ENCODE assay signal across 8 mouse cellular contexts in genomic region chr3:84814157-84814761, GRCm38 (mm10). TPM values are rescaled to one million over a fixed set of nuclear protein-coding genes. Genes with fewer than 3 reads are reported as not detected.
DNase-seq lines count a peak whose midpoint lies in the region; ATAC-seq lines count a peak whose summit lies in the region.

No protein-coding gene starts in this region.

- peak; percentile 100 for DNase-seq in R1 (ENCODE audit: low read depth, low spot score)
- peak; percentile 100 for DNase-seq in cerebellum, postnatal 25 days
- peak; percentile 96 to 99 for DNase-seq in frontal cortex, postnatal 25 days (ENCODE audit: low spot score in 2 of 2)
- peak; percentile 100 for DNase-seq in hindbrain, embryonic 14.5 days (ENCODE audit: low spot score)
- peak; percentile 100 for DNase-seq in layer of hippocampus, postnatal 36 days
- DNase-seq in lung, postnatal 36 days = peak; percentile 99
- peak; percentile 100 for DNase-seq in retina, postnatal 1 day
- peak; percentile 99 to 100 for DNase-seq in urinary bladder, adult 18-20 months (ENCODE audit: low spot score in 2 of 2)

- under 1% methylated on average over 48 of the region's 60 CpGs for WGBS in hindbrain, embryonic 14.5 days

- peak; percentile 99 for ATAC-seq in hindbrain, embryonic 14.5 days (ENCODE audit: low FRiP score)

- H3K27me3 ChIP-seq in hindbrain, embryonic 14.5 days (ENCODE audit: control insufficient read depth, insufficient read depth, low read length) = no peaks in the 10 kb centered on the region

- peak overlapping the region; percentile 99 for H3K4me2 ChIP-seq in hindbrain, embryonic 14.5 days (replicated peaks)

- H3K4me3 ChIP-seq in hindbrain, embryonic 14.5 days (replicated peaks; ENCODE audit: low read length) = peak overlapping the region; percentile 93

- H3K9ac ChIP-seq in hindbrain, embryonic 14.5 days = peak overlapping the region; percentile 86

- H3K36me3 ChIP-seq in hindbrain, embryonic 14.5 days (replicated peaks; ENCODE audit: control insufficient read depth, insufficient read depth) = no peaks in the 10 kb centered on the region

- no peaks in the 10 kb centered on the region for H3K9me3 ChIP-seq in hindbrain, embryonic 14.5 days (ENCODE audit: control insufficient read depth, low read length)

- peaks cover 27% of the 10 kb centered on the region for H3K4me1 ChIP-seq in hindbrain, embryonic 14.5 days (replicated peaks; ENCODE audit: control insufficient read depth, insufficient read depth, low read length)

- H3K27ac ChIP-seq in hindbrain, embryonic 14.5 days = peak overlapping the region; percentile 93

RNA-seq across cellular contexts. Expression of gene Fbxw7, which starts 0.8 kb away (rescaled TPM):
- 37.4 and 38.0 TPM in 2 replicates for polyA plus RNA-seq in hindbrain, embryonic 14.5 days (2014; fragmentation: Nextera tagmentation; extraction: Ambion mirVana)
- total RNA-seq in layer of hippocampus, postnatal 36 days (2021) = 100 to 1,000 TPM; 144 to 153 TPM

Comparison
In these comparisons a context has a peak if more than half of its experiments do, and no peak if none do; other contexts are left out.
1. Peak in every context shown above with its lines: DNase-seq, ATAC-seq, H3K4me3 ChIP-seq and H3K27ac ChIP-seq.